Mouse (Mus musculus) lung, postnatal 0 days (tissue): Measurements from ENCODE around the gene Gria4.

Source experiments
- CTCF ChIP-seq: IDR thresholded peaks from 2 replicates; pipeline ENCODE4 v1.5.1; 2016; ENCODE audit warnings: antibody characterized with exemption, mild to moderate bottlenecking
- EP300 ChIP-seq: IDR thresholded peaks from 2 replicates; pipeline ENCODE4 v1.6.1; 2016; ENCODE audit warnings: antibody characterized with exemption, mild to moderate bottlenecking, control low read depth

DNA sequence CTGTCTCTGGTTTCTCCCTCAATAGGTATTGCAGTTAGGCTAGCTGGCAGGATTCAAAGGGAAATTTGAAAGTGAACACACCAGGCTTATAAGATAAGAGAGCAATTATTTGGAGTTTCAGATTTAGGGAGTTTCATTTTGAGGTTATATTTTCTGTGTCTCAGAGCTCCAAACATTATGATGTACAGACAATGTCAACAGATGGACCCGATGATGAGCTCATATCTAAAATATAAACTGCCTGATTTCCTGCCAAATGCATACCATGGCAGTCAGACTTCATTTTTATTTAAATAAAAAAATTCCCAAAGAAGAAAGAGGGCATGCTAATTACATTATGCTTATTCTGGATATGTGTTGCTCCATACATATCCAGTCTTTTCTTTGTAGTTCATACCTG lies 256.8 kb downstream of the Gria4 start:
- TF ChIP-seq CTCF (no peak), EP300 (no peak)
